Mouse (Mus musculus) B cell, adult 62 days (primary cell): ENCODE data around the gene Olfr492. TPM values are rescaled to one million over a fixed set of nuclear protein-coding genes. Genes with fewer than 3 reads are reported as not detected.

ENCODE experiments used
- total RNA-seq: library from RNA; stranded (reverse); gene quantifications from 4 replicates; pipeline ENCODE4 v1.2.4, GENCODE M21; 2023

Olfr492 gene
- total RNA-seq, result not detected in 4 replicates

GRCm38 (mm10) chr7:108323574-108323973 is at the start of gene Olfr492:
TSS of gene Olfr492 (minus strand) at chr7:108323674.

GRCm38 (mm10) chr7:108365035-108365434 is 41.6 kb upstream of the Olfr492 start, which contains the start of gene Olfr494:
TSS of gene Olfr494 (plus strand) at chr7:108365335.

DNA sequence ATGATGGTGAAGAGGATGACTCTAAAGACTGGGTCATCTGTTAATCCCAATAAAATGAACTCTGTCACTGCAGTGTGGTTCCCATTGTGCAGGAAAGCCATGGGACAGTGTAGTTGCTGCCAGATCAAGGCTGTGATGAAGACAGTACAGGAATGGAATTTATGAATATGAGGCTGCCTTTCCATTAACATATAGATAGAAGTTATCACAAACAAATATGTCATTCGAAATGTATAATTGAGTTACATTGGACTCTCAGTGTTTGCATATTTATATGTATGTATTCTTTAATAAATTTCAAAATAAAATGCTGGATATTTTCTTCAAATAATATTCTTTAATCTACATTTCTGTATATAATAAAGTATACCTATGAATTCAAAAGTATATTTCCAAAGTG is 23.4 kb upstream of the Olfr492 start, which contains the start of gene Olfr493:
TSS of gene Olfr493 (minus strand) at position 101 of the 400 bp plus-strand sequence.

GRCm38 (mm10) chr7:108313151-108313550 is 10.3 kb downstream of the Olfr492 start, which contains the start of gene Olfr491:
TSS of gene Olfr491 (plus strand) at chr7:108313451.

DNA sequence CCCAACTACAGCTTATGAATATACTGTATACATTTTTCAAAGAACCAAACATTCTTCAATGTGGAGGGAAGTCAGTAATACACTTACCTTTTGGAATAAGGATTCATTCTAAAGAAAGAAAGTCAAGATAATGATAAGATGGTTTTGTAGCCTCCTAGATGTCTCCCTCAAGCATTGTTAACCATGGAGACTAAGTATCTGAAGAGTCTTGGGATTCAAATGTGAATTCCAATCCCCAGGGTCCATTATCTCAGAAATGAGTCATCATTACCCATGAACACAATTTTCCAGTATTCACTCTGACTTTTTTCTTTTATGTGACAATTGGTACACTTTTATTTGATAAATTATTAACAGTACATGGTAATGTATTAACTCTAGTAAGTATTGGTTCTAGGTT is 34.6 kb downstream of the Olfr492 start, which contains the start of gene Olfr490:
TSS of gene Olfr490 (minus strand) at position 101 of the 400 bp plus-strand sequence.

Other genes with a start within 250 kb of the Olfr492 start
- gene Olfr481, start 243.8 kb downstream of the Olfr492 start, total RNA-seq, result not detected in 4 replicates
- 0.77 to 1.7 TPM (median 1.5 TPM) in 4 replicates for gene Olfr482, start 226.1 kb downstream of the Olfr492 start, total RNA-seq
- not detected in 4 replicates for gene Olfr483, start 222.8 kb downstream of the Olfr492 start, total RNA-seq
- not detected in 4 replicates for gene Olfr484, start 196.2 kb downstream of the Olfr492 start, total RNA-seq
- not detected in 4 replicates for gene Olfr485, start 163.8 kb downstream of the Olfr492 start, total RNA-seq
- not detected in 4 replicates for gene Olfr486, start 150.9 kb downstream of the Olfr492 start, total RNA-seq
- not detected in 4 replicates for gene Olfr487, start 109.0 kb downstream of the Olfr492 start, total RNA-seq
- not detected in 4 replicates for gene Olfr488, start 65.3 kb downstream of the Olfr492 start, total RNA-seq
- not detected in 4 replicates for gene Olfr490, start 34.7 kb downstream of the Olfr492 start, total RNA-seq
- not detected in 4 replicates for gene Olfr491, start 10.2 kb downstream of the Olfr492 start, total RNA-seq
- gene Olfr493, start 23.3 kb upstream of the Olfr492 start, total RNA-seq, result not detected in 4 replicates
- gene Olfr494, start 41.7 kb upstream of the Olfr492 start, total RNA-seq, result not detected in 4 replicates
- not detected in 4 replicates for gene Olfr495, start 69.5 kb upstream of the Olfr492 start, total RNA-seq
- not detected in 4 replicates for gene Olfr497, start 96.7 kb upstream of the Olfr492 start, total RNA-seq
- gene Olfr498, start 141.7 kb upstream of the Olfr492 start, total RNA-seq, result not detected in 4 replicates
- gene Olfr502, start 201.4 kb upstream of the Olfr492 start, total RNA-seq, result not detected in 4 replicates
- not detected in 4 replicates for gene Olfr503, start 220.9 kb upstream of the Olfr492 start, total RNA-seq
- gene Olfr504, start 242.1 kb upstream of the Olfr492 start, total RNA-seq, result not detected in 4 replicates